Mouse (Mus musculus) bone marrow, adult 2 months (tissue): ENCODE results near the gene 4933434E20Rik.

Experiments used
- CTCF ChIP-seq: fragments of 200-500 bp; IDR thresholded peaks from 2 replicates; pipeline ENCODE4 v1.5.1; 2011; ENCODE audit warnings: low read length, control low read depth; ENCODE audit not compliant: control insufficient read depth, insufficient read depth
- POLR2A ChIP-seq: fragments of 200-500 bp; IDR thresholded peaks from 2 replicates; pipeline ENCODE4 v1.6.1; 2011; ENCODE audit warnings: low read depth, mild to moderate bottlenecking, control low read depth, low read length, borderline replicate concordance; ENCODE audit not compliant: control insufficient read depth

DNA sequence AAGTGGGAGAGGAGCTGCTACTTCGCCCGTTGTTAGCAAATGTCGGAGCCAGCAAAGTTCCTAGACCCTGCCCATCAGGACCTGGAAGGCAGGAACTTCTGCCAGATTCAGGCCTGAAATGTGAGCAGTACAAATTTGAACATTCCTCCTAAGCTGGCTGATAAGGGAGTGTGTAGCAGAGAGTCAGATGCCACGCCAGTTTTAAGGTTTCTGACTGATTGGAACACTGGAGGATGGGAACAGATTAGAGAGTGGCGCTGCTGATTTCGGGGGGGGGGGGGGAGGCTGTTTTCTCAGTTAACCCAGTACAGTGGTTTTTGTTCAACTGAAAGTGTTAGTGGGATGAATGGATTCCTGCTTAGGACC, 29.0 kb downstream of the 4933434E20Rik start:
- TF ChIP-seq CTCF: no peak
- no peak for TF ChIP-seq POLR2A
